Mouse (Mus musculus) kidney, postnatal 4 days (tissue): Measurements from ENCODE around the gene Lrrc15.

ENCODE experiments used
- DNase-seq, 2 experiments: peaks; one replicate each; pipeline ENCODE4 v3.0.0; 2021; ENCODE audit warnings: mixed read lengths in 2 of 2

Lrrc15 gene

GRCm38 (mm10) chr16:30235577-30235976 lies 47.5 kb downstream of the Lrrc15 start:
- DNase-seq, result no peak

GRCm38 (mm10) chr16:30234636-30235546 lies 48.2 kb downstream of the Lrrc15 start:
- no peak for DNase-seq

GRCm38 (mm10) chr16:30234077-30234476 lies 49.0 kb downstream of the Lrrc15 start:
- DNase-seq, result no peak

GRCm38 (mm10) chr16:30231882-30232604 lies 51.0 kb downstream of the Lrrc15 start:
- peak in 1 of 2 experiments; percentile 22 for DNase-seq

- peak; percentile 36 to 59 for DNase-seq
These were observed 55.7 kb downstream of the Lrrc15 start for GRCm38 (mm10) chr16:30227352-30227751.

- DNase-seq, result no peak
These were observed 61.8 kb downstream of the Lrrc15 start for GRCm38 (mm10) chr16:30221161-30221782.
